Mouse (Mus musculus) cerebellum, postnatal 10 days (tissue): ENCODE data around the gene Pdzd2.

Source experiments
- DNase-seq, 2 experiments: peaks; one replicate each; pipeline ENCODE4 v3.0.0; 2021; ENCODE audit warnings: mixed read lengths in 2 of 2

The Pdzd2 gene

DNA sequence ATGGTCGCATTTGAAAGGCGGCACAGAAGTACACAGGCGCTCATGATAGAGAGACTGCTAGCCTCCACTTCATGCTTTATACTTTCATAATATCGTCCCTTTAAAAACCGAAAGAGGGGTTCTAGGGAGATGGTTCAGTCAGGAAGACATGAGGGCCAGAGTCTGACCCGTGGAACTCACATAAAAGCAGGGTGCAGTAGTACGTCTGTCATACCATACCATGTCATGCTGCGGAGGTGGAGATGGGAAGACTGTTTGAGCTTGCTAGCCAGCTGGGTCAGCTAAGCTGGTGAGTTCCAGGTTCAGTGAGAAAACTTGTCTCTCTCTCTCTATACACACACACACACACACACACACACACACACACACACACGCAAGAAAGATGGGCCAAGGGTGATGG is 76.4 kb downstream of the Pdzd2 start:
- no peak for DNase-seq

- no peak for DNase-seq
Observed at GRCm38 (mm10) chr15:12660320-12660719, 79.4 kb downstream of the Pdzd2 start.

DNA sequence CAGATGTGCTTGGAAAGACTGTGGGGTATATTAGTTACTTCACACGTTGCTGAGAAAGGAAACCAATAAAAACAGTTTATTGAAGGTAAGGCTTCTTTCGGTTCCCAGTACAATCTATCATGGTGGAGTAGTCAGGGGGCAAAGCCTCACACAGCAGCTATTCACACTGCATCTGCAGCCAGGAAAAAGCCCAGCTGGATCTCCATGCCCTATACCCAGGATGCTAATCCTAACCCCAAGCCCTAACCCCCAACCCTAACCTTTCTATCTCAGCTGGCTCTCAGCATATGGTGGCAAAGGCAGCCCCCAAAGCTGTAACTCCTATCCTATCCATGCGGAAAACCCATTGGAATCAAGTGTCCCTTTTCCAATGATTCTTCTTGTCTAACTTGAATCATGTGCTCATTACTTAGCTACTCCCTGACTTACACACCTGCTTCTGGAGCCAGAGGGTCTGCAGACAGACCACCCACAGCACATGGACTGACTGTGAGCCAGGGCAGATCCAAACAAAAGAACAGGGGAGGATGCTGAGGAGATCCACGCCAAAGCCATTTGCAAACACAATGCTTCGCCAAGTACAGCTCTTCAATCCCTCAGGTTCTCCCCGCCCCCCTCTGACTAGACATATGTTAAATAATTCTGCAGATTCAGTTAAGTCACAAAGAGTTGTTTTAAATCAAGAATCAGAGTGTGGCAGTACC is 83.6 kb downstream of the Pdzd2 start:
- DNase-seq: peak; percentile 11 to 18

DNA sequence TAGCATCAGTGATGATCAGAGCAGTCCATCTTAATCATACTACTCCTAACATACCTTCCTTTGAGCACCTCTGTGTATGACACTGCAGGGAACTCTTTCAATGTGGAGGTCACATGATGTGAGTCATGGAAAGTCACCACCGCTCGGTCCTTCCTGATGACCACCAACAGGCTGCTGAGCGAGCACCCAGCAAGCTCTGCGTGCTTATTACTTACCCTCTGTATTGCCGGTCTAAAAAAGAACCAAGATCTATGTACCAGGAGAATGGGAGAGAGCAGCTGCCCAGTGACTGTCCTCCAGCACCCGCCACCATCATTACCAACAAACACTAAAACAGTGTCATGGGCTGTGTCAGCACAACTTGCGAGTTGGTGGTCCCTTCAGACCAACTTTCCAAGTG is 84.4 kb downstream of the Pdzd2 start:
- no peak for DNase-seq

DNA sequence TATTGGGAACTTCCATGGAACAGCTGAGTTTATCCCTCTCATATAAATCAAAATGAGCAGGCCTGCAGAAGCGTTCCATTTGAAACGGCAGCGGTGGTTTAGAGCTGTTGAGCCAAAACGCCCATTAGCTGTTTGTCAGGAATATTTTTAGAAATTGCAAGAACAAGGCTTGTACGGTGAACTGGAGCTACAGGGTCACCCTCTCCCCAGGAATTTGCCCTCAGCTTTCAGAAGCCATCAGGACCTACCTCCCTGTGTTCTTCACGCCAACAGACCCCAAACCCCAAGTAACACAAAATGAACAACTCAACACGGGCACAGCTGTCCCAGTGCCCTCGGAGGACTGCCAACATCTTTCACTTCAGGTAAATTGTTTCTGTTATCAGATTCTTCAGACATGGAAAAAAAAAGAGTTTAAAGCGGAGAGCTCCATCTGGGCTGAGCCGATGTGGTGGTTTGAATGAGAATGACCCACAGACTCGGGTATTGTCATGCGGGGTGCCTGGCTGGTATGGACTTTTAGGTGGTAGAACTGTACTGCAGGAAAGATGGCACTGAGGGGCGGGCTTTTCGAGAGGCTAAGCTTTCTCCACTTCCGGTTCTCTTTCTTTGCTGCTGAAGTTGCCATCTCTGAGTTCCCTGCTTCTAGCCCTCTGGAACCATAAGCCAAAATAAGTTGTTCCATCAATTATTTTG is 87.2 kb downstream of the Pdzd2 start:
- DNase-seq: no peak

DNA sequence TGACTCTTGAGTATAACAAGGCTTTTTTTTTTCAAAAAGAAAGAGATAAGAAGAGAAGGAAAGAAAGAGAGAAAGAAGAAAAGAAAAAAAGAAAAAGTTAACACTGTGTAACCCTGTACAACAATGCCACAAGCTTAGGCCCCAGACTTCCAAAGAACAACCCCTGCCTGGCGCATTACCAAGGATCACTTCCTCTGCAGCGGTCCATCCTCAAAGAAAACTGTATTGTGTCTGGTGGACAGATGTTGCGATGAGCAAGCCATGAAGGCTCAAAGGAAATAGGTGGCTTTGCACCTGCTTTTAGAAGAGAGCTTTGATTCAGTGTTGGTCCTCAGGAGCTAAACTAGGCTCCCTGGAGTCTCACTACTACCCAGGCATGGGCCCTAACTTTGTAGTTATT is 89.5 kb downstream of the Pdzd2 start:
- no peak for DNase-seq

- no peak for DNase-seq
Observed at GRCm38 (mm10) chr15:12649674-12650073, 90.0 kb downstream of the Pdzd2 start.

- DNase-seq: no peak
Observed at GRCm38 (mm10) chr15:12649131-12649530, 90.6 kb downstream of the Pdzd2 start.

GRCm38 (mm10) chr15:12640755-12641154 is 99.0 kb downstream of the Pdzd2 start:
- peak; percentile 34 to 49 for DNase-seq

DNA sequence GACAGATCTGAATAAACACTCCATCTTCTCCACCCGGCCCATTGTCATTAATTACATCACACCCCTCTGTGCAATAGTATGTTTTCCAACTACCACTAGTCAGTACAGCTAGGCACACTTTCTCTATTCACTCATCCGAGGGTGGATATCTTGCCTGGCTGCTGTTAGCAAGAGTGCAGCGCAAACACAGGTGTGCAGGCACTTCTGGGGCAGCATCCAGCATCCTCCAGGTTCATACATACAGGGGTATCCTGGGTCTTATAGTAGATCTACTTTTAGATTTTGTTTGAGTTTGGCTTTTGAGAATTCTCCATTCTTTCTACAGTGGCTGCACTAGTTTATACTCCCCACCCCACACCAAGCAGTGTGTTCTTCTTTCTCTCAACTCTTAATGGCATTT is 99.9 kb downstream of the Pdzd2 start:
- DNase-seq: no peak

DNA sequence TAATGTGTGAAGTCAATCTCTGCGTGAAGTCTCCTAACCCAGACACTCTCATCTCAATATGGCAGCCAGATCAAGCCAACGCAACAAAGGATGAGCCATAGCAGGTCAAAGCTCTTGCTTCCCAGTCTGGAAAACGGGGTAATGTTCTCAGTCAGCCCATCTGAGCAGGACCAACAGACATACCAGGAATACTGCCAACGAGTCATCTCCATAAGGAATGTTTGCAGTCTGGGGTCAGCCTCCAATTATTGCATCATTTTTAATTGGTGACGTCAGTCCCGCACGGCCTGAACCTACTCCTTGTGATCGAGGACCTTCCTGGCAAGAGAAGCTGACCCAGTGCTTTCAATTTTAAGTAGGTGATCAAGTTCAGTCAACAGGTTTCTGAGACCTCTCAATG is 100.5 kb downstream of the Pdzd2 start:
- no peak for DNase-seq

- no peak for DNase-seq
Observed at GRCm38 (mm10) chr15:12638370-12639030, 101.2 kb downstream of the Pdzd2 start.

GRCm38 (mm10) chr15:12637511-12637910 is 102.2 kb downstream of the Pdzd2 start:
- DNase-seq: no peak

DNA sequence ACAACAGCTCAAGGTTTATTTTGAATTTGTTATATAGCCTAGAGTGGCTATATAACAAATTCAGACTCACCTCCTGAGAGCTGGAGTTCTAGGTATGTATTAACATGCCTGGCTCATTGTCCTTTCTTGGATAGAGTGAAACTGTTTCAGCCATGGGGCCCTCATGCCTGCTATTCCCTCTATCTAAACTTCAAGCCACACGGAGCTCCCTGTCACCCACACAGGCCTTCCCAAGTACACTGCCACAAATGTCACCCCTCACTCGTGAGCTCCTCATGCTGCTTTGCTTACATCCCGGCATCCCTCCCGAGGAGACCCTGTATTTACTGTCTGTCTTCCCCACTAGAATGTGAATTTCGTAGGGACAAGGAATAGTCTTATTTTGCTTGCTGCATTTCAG is 103.3 kb downstream of the Pdzd2 start:
- DNase-seq: no peak

GRCm38 (mm10) chr15:12634921-12635320 is 104.8 kb downstream of the Pdzd2 start:
- no peak for DNase-seq

GRCm38 (mm10) chr15:12629164-12629563 is 110.6 kb downstream of the Pdzd2 start:
- no peak for DNase-seq

DNA sequence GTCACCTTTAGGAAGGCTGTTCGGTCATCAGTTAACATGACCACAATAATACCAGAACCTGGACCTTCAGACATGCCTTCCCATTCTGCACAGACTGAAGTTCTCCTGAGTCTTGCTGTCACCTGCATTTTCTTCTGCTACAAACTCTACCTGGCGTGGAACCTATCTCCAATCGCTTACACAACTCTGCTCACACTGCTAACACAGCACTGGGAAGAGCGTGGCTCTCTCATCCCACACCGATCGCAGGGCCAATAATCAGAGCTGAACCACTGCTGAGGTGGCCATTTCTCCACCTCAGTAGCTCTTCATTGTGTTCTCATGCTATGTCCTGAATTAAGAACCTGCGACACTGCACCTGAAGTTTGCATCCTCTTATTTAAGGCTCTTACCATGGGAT is 111.3 kb downstream of the Pdzd2 start:
- no peak for DNase-seq

GRCm38 (mm10) chr15:12626930-12627329 is 112.8 kb downstream of the Pdzd2 start:
- no peak for DNase-seq

DNA sequence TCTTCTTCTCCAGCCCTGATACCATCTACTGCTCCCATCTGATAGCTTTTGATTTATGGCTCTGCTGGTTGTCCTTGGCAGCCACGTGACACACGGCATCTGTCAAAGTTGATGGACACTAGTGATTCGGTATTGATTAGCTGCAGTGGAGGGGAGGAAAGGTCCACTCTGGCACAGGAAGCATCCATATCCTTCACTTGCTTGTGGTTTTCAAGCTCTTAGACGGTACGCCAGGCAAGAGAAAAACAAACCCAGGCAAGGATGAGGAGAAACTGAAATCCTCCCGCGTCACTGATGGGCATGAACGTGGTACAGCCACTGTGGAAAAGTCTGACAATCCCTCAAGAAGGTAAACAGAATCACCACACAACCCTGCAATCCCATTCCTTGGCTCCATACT is 113.6 kb downstream of the Pdzd2 start:
- DNase-seq: no peak

DNA sequence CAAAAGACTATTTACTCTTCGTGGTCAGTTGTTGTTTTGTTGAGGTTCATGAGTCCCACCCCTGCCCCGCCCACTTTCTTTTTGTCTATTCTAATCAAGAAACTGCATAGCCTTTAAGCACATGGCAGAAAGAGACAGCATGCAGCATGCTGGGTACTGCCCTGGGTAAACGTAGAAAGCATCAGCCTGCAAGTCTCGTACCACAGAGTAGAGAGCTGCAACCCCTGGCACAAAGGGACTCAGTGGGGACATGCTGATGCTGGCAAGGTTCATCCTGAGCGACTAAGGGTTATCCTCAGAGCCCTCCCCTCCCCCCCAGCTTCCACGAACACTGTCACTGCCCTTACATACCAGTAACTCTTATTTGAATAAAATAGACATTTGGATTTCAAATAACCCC is 114.2 kb downstream of the Pdzd2 start:
- DNase-seq: no peak

GRCm38 (mm10) chr15:12623521-12623920 is 116.2 kb downstream of the Pdzd2 start:
- no peak for DNase-seq

DNA sequence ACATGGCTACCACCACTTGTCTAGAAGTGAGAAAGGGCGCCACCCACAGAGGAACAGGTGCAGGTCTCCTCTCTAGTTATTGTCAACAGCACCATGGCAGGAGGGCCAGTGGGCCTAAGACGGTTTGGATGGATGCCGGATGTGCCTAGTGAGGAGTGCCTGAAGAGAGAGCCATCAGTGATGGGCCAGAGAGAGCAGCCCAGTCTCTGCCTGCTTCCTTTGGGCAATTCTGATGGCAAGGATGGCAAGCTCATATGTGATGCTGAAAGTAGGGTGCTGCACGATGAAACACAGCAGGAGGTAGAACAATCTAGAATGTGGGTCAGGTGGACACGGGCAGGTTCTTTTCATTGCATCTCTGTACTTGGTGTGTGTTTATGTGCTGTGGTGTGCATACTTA is 117.0 kb downstream of the Pdzd2 start:
- DNase-seq: no peak

DNA sequence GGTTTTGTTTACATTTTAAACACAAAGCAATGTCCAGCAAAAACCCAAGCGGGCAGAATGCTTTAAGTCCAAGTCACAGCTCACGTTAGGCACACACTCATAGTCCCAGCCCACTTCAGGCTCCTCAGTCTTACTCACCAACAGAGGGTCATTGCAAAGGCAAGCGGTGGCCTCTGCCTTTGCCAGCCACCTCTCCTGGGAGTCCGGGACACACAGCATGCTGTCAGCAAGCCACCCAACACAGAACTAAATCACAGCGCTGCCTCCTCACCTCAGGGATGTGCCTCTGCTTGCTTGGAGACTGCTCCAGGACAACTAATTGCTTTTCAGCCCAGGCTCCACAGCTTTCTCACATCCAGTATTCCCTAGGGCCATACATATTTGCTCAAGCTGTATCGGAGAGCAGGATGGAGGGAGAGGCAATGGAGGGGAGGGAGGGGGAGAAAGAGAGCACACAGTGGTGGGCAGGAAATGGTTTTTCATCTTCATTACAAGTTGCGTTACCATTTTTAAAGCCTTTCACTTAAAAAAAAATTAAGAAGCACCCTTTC is 117.6 kb downstream of the Pdzd2 start:
- DNase-seq: no peak

GRCm38 (mm10) chr15:12619273-12619672 is 120.5 kb downstream of the Pdzd2 start:
- DNase-seq: no peak
